Comparison of ENCODE assay signal across 10 mouse cellular contexts in the genomic region with DNA sequence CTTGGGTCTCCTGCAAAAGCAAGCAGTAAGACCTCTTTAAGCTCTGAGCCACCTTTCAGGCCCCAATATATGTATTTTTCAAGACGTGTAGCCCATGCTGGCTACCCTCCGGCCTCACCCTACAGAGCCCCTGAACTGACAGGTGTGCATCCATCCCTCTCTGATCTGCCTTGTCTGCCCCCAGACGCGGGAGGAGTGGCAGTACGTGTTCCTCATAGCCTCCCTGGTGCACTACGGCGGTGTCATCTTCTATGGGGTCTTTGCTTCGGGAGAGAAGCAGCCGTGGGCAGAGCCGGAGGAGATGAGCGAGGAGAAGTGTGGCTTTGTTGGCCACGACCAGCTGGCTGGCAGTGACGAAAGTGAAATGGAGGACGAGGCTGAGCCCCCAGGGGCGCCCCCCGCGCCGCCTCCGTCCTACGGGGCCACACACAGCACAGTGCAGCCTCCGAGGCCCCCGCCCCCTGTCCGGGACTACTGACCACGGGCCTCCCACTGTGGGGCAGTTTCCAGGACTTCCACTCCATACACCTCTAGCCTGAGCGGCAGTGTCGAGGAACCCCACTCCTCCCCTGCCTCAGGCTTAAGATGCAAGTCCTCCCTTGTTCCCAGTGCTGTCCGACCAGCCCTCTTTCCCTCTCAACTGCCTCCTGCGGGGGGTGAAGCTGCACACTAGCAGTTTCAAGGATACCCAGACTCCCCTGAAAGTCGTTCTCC. TPM values are rescaled to one million over a fixed set of nuclear protein-coding genes. Genes with fewer than 3 reads are reported as not detected.
DNase-seq lines count a peak whose midpoint lies in the region; ATAC-seq and TF ChIP-seq lines count a peak whose summit lies in the region.
"Had no signal": no experiment of that assay in that cellular context is flagged by ENCODE, and none has a peak within 500 bp of the region (broad histone marks: within the 10 kb centered on the region; RNA-seq: fewer than 3 reads in every experiment).

No protein-coding gene starts in this region.

- H3K4me3 ChIP-seq in heart, embryonic 12.5 days: peak overlapping the region; percentile 7; the same call in 1 of the 2 replicates
- peak overlapping the region; percentile 4; the same call in 1 of the 2 replicates for H3K4me3 ChIP-seq in embryonic facial prominence, embryonic 14.5 days (ENCODE audit: low read depth, low read length)
- peak overlapping the region; percentile 21 for H3K4me3 ChIP-seq in limb, embryonic 15.5 days
- H3K4me3 ChIP-seq in liver, postnatal 0 days (ENCODE audit: low read depth, low read length): no peak overlapping the region

- peaks cover 33% of the 10 kb centered on the region for H3K9me3 ChIP-seq in heart, embryonic 12.5 days (replicated peaks)
- H3K9me3 ChIP-seq in embryonic facial prominence, embryonic 14.5 days (ENCODE audit: control insufficient read depth, low read length): peaks cover 7% of the 10 kb centered on the region
- peaks cover 4% of the 10 kb centered on the region; the same call in 1 of the 2 replicates for H3K9me3 ChIP-seq in limb, embryonic 15.5 days
- peaks cover 10% of the 10 kb centered on the region for H3K9me3 ChIP-seq in liver, postnatal 0 days (ENCODE audit: low read length)

- WGBS in heart, embryonic 12.5 days: 5% methylated on average over 29 of the region's 29 CpGs
- 4% methylated on average over 25 of the region's 29 CpGs for WGBS in embryonic facial prominence, embryonic 14.5 days
- 3% methylated on average over 29 of the region's 29 CpGs for WGBS in limb, embryonic 15.5 days
- WGBS in liver, postnatal 0 days (ENCODE audit: insufficient replicate concordance): 6% methylated on average over 29 of the region's 29 CpGs

- peaks cover 94% of the 10 kb centered on the region for H3K27me3 ChIP-seq in heart, embryonic 12.5 days (replicated peaks)
- H3K27me3 ChIP-seq in embryonic facial prominence, embryonic 14.5 days (replicated peaks; ENCODE audit: control insufficient read depth, insufficient read depth, low read length): peaks cover 63% of the 10 kb centered on the region
- peaks cover 94% of the 10 kb centered on the region for H3K27me3 ChIP-seq in limb, embryonic 15.5 days
- H3K27me3 ChIP-seq in liver, postnatal 0 days (ENCODE audit: insufficient read depth, low read length): peaks cover 68% of the 10 kb centered on the region

- TF ChIP-seq CTCF in liver, postnatal 0 days (IDR thresholded peaks at IDR 0.05; ENCODE audit: low read depth): no peak

- ATAC-seq in heart, embryonic 12.5 days (ENCODE audit: insufficient number of reproducible peaks, low FRiP score): no peak
- peak; percentile 35 for ATAC-seq in embryonic facial prominence, embryonic 14.5 days (ENCODE audit: low read depth)
- no peak for ATAC-seq in limb, embryonic 15.5 days (ENCODE audit: insufficient number of reproducible peaks, low FRiP score, low TSS enrichment, low read depth)
- no peak for ATAC-seq in liver, postnatal 0 days

- peaks cover 16% of the 10 kb centered on the region for H3K4me1 ChIP-seq in heart, embryonic 12.5 days (replicated peaks)
- no peaks in the 10 kb centered on the region for H3K4me1 ChIP-seq in embryonic facial prominence, embryonic 14.5 days (ENCODE audit: control insufficient read depth, insufficient read depth, low read length)
- peaks cover 20% of the 10 kb centered on the region for H3K4me1 ChIP-seq in limb, embryonic 15.5 days
- H3K4me1 ChIP-seq in liver, postnatal 0 days (ENCODE audit: insufficient read depth): no peaks in the 10 kb centered on the region

- peaks cover 3% of the 10 kb centered on the region; the same call in 1 of the 2 replicates for H3K36me3 ChIP-seq in heart, embryonic 12.5 days
- H3K36me3 ChIP-seq in embryonic facial prominence, embryonic 14.5 days (ENCODE audit: control insufficient read depth, insufficient read depth, low read length): no peaks in the 10 kb centered on the region
- no peaks in the 10 kb centered on the region for H3K36me3 ChIP-seq in limb, embryonic 15.5 days
- H3K36me3 ChIP-seq in liver, postnatal 0 days (replicated peaks; ENCODE audit: insufficient read depth, low read length): no peaks in the 10 kb centered on the region
- H3K36me3 ChIP-seq: G1E had no signal

- no peak for DNase-seq in heart, adult 9 months (ENCODE audit: low spot score in 2 of 2)
- DNase-seq in 416B (ENCODE audit: low read depth): peak; percentile 17
- no peak for DNase-seq in embryonic facial prominence, embryonic 14.5 days (ENCODE audit: low spot score)
- DNase-seq in right cerebral cortex, postnatal 14 days: no peak
- no peak for DNase-seq in ovary, adult 18-20 months (ENCODE audit: low spot score)
- DNase-seq in liver, postnatal 0 days: no peak
- DNase-seq: kidney, postnatal 4 days had no signal

- no peak overlapping the region for H3K27ac ChIP-seq in heart, embryonic 12.5 days (ENCODE audit: poor library complexity, severe bottlenecking)
- H3K27ac ChIP-seq in embryonic facial prominence, embryonic 14.5 days (replicated peaks; ENCODE audit: low read depth, low read length): no peak overlapping the region
- H3K27ac ChIP-seq in limb, embryonic 15.5 days: no peak overlapping the region
- H3K27ac ChIP-seq in liver, postnatal 0 days (ENCODE audit: low read depth): no peak overlapping the region

- H3K9ac ChIP-seq in heart, embryonic 12.5 days: no peak overlapping the region; the same call in 1 of the 2 replicates
- H3K9ac ChIP-seq in embryonic facial prominence, embryonic 14.5 days (ENCODE audit: low read depth, low read length): no peak overlapping the region
- no peak overlapping the region for H3K9ac ChIP-seq in limb, embryonic 15.5 days
- H3K9ac ChIP-seq in liver, postnatal 0 days (replicated peaks): no peak overlapping the region

- peak overlapping the region; percentile 35 for H3K4me2 ChIP-seq in heart, embryonic 12.5 days
- H3K4me2 ChIP-seq in embryonic facial prominence, embryonic 14.5 days (ENCODE audit: low read depth, low read length): peak overlapping the region; percentile 28
- 0 out of 2 replicates have a peak overlapping the region, but pooled peaks have one; percentile 15 for H3K4me2 ChIP-seq in limb, embryonic 15.5 days
- no peak overlapping the region for H3K4me2 ChIP-seq in liver, postnatal 0 days (ENCODE audit: low read depth, low read length)

- no peak for TF ChIP-seq EP300 in liver, postnatal 0 days (IDR thresholded peaks at IDR 0.05; ENCODE audit: low read depth)

RNA-seq across cellular contexts. Expression of a gene that starts 4.6 kb away (rescaled TPM):
- not detected in 2 replicates for polyA plus RNA-seq in heart, embryonic 12.5 days (2016; fragmentation: Nextera tagmentation; extraction: Ambion mirVana)
- 5.8 and 6.1 TPM in 2 replicates for polyA plus RNA-seq in embryonic facial prominence, embryonic 14.5 days (2014; fragmentation: Nextera tagmentation; extraction: Ambion mirVana)
- polyA plus RNA-seq in limb, embryonic 15.5 days (2015; fragmentation: Nextera tagmentation; extraction: Ambion mirVana): not detected in 2 replicates
- not detected in 2 replicates for polyA plus RNA-seq in liver, postnatal 0 days (2015; fragmentation: Nextera tagmentation; extraction: Ambion mirVana)
- polyA plus RNA-seq: G1E had no signal

RNA-seq across cellular contexts. Expression of a gene that starts 6.1 kb away (rescaled TPM):
- polyA plus RNA-seq in heart, embryonic 12.5 days (2016; fragmentation: Nextera tagmentation; extraction: Ambion mirVana): 0.40 TPM in 1 of 2 replicates, not detected in the other
- not detected in 2 replicates for polyA plus RNA-seq in embryonic facial prominence, embryonic 14.5 days (2014; fragmentation: Nextera tagmentation; extraction: Ambion mirVana)
- polyA plus RNA-seq in limb, embryonic 15.5 days (2015; fragmentation: Nextera tagmentation; extraction: Ambion mirVana): not detected in 2 replicates
- not detected in 2 replicates for polyA plus RNA-seq in liver, postnatal 0 days (2015; fragmentation: Nextera tagmentation; extraction: Ambion mirVana)
- polyA plus RNA-seq: G1E had no signal

RNA-seq across cellular contexts. Expression of a gene that starts 11.0 kb away (rescaled TPM):
- polyA plus RNA-seq in heart, embryonic 12.5 days (2016; fragmentation: Nextera tagmentation; extraction: Ambion mirVana): 2.6 and 3.8 TPM in 2 replicates
- 0.87 and 1.3 TPM in 2 replicates for polyA plus RNA-seq in embryonic facial prominence, embryonic 14.5 days (2014; fragmentation: Nextera tagmentation; extraction: Ambion mirVana)
- polyA plus RNA-seq in limb, embryonic 15.5 days (2015; fragmentation: Nextera tagmentation; extraction: Ambion mirVana): 0.12 and 0.24 TPM in 2 replicates
- polyA plus RNA-seq in liver, postnatal 0 days (2015; fragmentation: Nextera tagmentation; extraction: Ambion mirVana): not detected in 2 replicates

RNA-seq across cellular contexts. Expression of a gene that starts 20.3 kb away (rescaled TPM):
- 34.9 and 39.6 TPM in 2 replicates for polyA plus RNA-seq in heart, embryonic 12.5 days (2016; fragmentation: Nextera tagmentation; extraction: Ambion mirVana)
- polyA plus RNA-seq in embryonic facial prominence, embryonic 14.5 days (2014; fragmentation: Nextera tagmentation; extraction: Ambion mirVana): 36.8 and 39.4 TPM in 2 replicates
- polyA plus RNA-seq in limb, embryonic 15.5 days (2015; fragmentation: Nextera tagmentation; extraction: Ambion mirVana): 44.1 and 49.1 TPM in 2 replicates
- 26.8 and 29.6 TPM in 2 replicates for polyA plus RNA-seq in liver, postnatal 0 days (2015; fragmentation: Nextera tagmentation; extraction: Ambion mirVana)

RNA-seq across cellular contexts. Expression of a gene that starts 20.6 kb away (rescaled TPM):
- 81.3 and 86.2 TPM in 2 replicates for polyA plus RNA-seq in heart, embryonic 12.5 days (2016; fragmentation: Nextera tagmentation; extraction: Ambion mirVana)
- 80.3 and 88.8 TPM in 2 replicates for polyA plus RNA-seq in embryonic facial prominence, embryonic 14.5 days (2014; fragmentation: Nextera tagmentation; extraction: Ambion mirVana)
- 76.3 and 84.6 TPM in 2 replicates for polyA plus RNA-seq in limb, embryonic 15.5 days (2015; fragmentation: Nextera tagmentation; extraction: Ambion mirVana)
- polyA plus RNA-seq in liver, postnatal 0 days (2015; fragmentation: Nextera tagmentation; extraction: Ambion mirVana): 37.6 and 37.8 TPM in 2 replicates
